Mouse (Mus musculus) thymus, postnatal 36 days (tissue): ENCODE results near the gene St3gal2.
"Not testable (repeated sequence)": the region's sequence is repeated elsewhere in the genome, so short reads cannot be mapped to it uniquely, and the experiment has no call there.

ENCODE experiments used
- DNase-seq, 2 experiments: peaks; one replicate each; pipeline ENCODE4 v3.0.0; 2022; ENCODE audit warnings: mixed read lengths in 2 of 2

The St3gal2 gene

DNA sequence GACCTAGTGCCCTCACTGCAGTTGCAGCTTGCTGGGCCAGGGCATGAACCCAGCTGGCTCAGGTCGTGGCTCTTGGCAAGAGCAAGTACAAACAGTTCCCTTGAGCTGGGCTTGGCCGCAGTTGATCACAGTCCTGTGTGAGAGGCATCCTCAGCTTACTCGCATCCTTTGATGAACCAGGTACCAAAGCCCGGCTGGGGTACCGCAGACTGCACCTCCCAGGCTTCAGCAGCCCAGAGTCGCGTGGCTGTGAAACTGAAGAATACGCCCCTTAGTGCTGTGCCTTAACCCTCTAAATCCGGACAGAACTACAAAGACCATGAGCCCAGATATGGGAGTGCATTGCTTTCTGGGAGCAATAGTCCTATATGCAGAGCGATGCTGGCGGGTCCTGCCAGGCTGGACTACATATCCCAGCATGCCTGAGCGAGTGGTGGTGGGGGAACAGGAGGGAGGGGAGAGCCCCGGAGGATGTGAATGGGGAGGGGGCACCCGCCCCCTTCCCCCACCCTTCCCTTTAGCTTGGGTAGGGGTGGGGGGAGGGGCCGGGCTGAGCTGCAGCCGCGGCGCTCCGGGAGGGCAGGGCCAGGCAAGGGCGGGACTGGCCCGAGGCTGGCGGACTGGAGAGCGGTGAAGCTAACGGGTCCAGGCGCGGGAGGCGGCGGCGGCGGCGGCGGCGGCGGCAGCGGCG, at the start of gene St3gal2:
Gene St3gal2 (plus strand): TSS at position 582 of the 691 bp plus-strand sequence.
- DNase-seq, result peak; percentile 78 to 90

DNA sequence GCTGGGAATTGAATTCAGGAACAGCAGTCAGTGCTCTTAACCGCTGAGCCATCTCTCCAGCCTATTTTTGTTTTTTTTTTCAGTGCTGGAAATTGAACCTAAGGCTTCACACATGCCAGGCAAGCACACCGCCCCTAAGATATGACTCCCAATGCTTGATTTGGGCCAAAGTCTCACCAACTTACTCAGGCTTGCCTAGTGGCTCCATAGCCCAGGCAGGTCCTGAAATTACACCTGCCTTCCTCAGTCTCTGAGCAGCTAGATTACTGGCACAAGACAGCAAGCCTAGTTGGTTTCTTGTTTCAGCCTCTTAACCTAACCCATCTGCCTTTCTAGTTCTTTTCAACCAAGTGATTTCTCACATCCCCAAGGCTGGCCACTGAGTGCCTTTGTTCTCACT, 49.2 kb upstream of the St3gal2 start:
- DNase-seq, result no peak

DNA sequence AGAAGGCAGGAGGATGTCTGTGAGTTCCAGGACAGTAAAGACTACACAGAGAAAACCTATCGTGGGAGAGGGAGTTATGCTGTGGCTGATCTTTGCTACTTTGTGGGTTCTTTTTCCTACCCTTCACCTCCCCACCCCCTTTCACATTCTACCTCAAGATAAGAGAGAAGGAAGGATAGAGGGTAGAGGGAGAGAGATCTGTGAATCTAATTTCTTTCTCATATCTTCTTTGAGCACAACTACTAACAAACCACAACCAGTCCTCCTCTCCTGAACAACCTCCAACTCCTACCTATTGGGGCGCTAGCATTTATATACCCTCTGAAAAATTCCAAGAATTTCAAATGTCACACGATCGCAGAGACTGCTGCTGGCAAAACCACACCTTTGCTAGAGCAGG, 41.9 kb upstream of the St3gal2 start:
- no peak for DNase-seq

- no peak for DNase-seq
Observed at GRCm38 (mm10) chr8:110881741-110882310, 37.9 kb upstream of the St3gal2 start.

DNA sequence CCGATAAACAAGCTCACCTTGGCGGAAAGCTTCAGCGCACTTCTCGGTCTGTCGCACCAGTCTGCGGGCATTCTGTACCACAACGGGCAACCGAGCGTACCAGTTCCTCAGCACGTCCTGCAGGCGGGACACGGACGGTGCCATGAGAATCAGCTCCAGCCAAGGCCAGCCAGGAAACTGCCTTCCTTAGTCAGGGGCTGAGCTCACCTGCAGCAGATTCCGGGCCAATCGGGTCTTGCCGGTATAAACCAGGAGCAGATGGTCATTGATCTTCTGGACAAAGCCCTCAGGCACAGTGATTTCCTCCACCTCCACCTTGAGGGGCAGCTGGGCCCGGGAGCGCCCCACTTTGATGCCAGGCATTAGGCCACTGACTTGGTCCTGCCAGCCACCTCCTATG, 35.9 kb upstream of the St3gal2 start:
- no peak for DNase-seq

GRCm38 (mm10) chr8:110886634-110887033, 33.1 kb upstream of the St3gal2 start:
- no peak for DNase-seq

DNA sequence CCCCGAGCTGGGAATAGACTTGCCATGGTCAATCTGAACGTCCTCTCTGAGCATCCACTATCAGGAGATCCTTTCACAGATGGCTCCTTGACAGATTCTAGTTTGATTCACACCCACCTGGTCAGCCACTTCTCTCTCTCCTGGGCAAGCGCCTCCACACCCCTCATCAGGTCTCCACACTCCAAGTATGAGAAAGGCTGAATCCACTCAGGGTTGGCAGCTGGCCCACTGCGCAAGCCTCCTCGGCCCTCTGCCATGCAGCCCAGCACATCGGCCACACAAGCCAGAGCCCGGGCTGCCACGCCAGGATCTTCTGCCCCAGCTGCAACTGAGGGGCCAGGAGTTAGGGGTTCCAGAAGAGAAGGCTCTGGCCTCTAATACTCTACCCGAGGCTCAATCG, 32.2 kb upstream of the St3gal2 start:
- DNase-seq, result no peak

GRCm38 (mm10) chr8:110888441-110888840, 31.3 kb upstream of the St3gal2 start:
- DNase-seq, result no peak

DNA sequence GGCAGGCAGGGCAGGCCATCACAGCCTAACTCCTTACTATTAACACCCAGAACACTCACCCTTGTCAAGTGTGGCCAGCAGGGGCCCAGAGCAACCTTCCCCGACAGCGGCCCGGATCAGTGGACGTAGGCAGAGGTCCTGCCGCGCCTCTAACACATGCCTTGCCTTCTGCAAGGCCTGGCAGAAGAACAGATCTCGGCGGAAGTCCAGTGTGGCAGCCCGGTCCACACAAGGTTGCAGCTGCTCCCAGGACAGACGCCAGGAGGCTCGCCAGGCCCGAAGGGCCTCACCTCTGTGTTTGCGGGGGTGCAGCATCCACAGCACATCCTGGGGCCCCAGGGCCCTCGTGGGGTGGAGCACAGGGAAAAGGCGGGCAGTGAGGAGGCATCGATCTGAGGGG, 30.9 kb upstream of the St3gal2 start:
- DNase-seq, result no peak

- no peak for DNase-seq
Observed at GRCm38 (mm10) chr8:110889904-110890470, 29.7 kb upstream of the St3gal2 start.

DNA sequence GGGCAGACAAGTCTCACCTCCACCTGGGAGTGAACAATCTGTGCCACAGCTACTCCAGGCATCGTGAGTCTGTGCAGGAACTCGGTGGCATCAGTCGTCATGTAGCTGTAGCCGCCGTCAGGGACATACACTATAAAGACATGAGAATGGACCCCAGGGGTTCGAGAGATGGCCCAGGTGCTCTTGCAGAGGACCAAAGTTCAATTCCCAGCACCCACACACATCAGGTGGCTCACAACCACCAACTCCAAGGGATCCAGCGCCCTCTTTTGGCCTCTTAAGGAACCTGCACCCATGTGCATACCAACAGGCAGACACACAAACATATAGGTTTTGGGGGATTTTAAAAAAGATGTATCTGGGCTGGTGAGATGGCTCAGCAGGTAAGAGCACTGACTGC, 27.7 kb upstream of the St3gal2 start:
- DNase-seq, result no peak

GRCm38 (mm10) chr8:110892913-110893312, 26.8 kb upstream of the St3gal2 start:
- DNase-seq, result no peak

GRCm38 (mm10) chr8:110894851-110895250, 24.9 kb upstream of the St3gal2 start:
- DNase-seq, result no peak

DNA sequence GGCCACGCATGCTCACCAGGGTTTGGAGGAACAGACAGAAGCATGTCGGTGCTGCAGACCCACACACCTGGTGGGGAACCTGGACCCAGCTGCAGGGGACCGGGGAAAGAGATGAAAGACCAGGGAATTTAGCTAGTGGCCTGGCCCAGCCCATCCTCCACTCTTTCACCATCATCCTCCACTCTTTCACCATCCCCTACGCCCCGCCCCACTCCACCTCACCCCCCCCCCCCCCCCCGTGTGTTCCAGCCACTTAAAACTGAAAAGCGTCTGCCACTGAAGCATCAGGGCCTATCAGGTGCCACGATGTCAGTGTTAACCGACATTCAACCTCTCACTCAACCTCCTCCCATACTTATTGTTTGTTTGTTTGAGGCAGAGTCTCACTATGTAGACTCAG, 24.5 kb upstream of the St3gal2 start:
- no peak for DNase-seq

- no peak for DNase-seq
Observed at GRCm38 (mm10) chr8:110895812-110896211, 23.9 kb upstream of the St3gal2 start.

DNA sequence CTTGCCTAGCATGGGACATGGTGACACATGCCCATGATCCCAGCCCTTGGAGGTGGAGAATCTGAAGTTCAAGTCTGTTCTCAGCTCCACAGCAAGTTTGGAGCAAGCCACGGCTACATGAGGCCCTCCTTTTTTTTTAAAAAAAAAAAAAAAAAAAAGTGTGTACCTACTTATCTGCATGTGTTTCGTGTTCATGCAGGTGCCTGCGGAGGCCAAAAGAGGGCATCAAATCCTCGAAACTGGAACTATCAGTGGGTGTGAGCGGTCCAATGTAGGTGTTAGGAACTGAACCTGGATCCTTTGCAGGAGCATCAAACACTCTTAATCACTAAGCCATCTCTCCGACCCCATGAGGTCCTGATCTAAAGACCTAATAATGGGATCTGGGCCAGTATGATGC, 22.2 kb upstream of the St3gal2 start:
- DNase-seq, result no peak

- no peak for DNase-seq
Observed at GRCm38 (mm10) chr8:110901056-110901455, 18.7 kb upstream of the St3gal2 start.

DNA sequence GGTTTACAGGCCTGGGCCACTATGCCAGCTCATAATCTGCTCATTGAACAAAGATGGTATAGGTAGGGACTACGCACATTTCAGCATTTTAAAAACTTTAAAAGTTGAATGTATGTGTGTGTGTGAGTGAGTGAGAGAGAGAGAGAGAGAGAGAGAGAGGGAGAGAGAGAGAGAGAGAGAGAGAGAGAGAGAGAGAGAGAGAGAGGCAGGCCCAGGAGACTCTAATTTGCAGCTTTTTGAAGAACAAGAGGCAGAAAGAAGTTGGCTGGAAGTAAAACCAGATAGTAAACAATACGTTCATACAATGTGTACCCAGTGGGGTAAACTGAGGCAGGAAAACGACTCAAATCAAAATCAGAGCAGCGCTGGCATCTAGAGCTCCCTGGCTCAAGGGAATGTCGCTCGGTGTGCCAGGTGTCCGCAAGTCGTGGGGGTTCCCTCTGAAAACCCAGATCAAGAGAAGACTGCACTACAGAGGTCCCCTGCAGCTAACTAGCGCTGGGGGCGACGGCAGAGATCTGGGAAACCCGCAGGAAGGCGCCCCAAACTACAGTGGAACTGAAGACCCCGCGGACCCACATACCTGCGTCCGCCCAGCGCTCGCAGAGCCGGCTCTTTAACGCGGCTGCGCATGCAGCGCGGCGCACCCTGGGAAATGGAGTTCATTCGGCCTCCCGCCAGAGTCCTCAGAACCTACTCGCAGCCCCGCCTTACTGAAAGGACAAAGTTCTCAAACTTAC, 17.7 kb upstream of the St3gal2 start, which contains the start of gene Fuk:
Gene Fuk (minus strand): TSS at position 650 of the 740 bp plus-strand sequence.
- peak; percentile 82 to 86 for DNase-seq

- DNase-seq, result no peak
Observed at GRCm38 (mm10) chr8:110902579-110902965, 17.1 kb upstream of the St3gal2 start.

GRCm38 (mm10) chr8:110905404-110905803, 14.3 kb upstream of the St3gal2 start:
- DNase-seq, result no peak

- DNase-seq, result no peak
Observed at GRCm38 (mm10) chr8:110906682-110907081, 13.0 kb upstream of the St3gal2 start.

DNA sequence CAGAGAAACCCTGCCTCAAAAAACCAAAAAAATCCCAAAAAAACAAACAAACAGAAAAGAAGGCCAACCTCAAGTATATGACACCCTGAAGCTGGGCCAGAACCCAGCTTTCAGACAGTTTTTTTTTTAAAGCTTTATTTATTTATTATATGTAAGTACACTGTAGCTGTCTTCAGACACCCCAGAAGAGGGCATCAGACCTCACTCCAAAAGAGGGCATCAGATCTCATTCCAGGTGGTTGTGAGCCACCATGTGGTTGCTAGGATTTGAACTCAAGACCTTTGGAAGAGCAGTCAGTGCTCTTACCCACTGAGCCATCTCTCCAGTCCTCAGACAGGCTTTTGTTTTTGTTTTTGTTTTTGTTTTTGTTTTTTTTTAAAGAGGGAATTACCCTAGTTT, 9.9 kb upstream of the St3gal2 start:
- not testable (repeated sequence) for DNase-seq
